Mouse (Mus musculus) neural tube, embryonic 12.5 days (tissue): ENCODE measurements around the gene Chrm4. TPM values are rescaled to one million over a fixed set of nuclear protein-coding genes. Genes with fewer than 3 reads are reported as not detected.
A peak's percentile ranks its signal among the peaks of the same experiment; 100 is the strongest.

ENCODE experiments used
- ATAC-seq: fragments of 200-750 bp; cut with Nextera tagmentation; 2 replicates; pipeline ENCODE4 v1.8.0; 2017; ENCODE audit warnings: low read depth, mild to moderate bottlenecking, moderate TSS enrichment, moderate library complexity; ENCODE audit not compliant: low FRiP score
- H3K27ac ChIP-seq: fragments of 300-500 bp; sonication (generic); 2 replicates; pipeline ENCODE4 v1.5.1; 2016
- H3K27me3 ChIP-seq: fragments of 300-500 bp; sonication (generic); replicated peaks from 2 replicates; pipeline ENCODE4 v1.6.1; 2016; ENCODE audit warnings: mild to moderate bottlenecking
- H3K36me3 ChIP-seq: fragments of 300-500 bp; sonication (generic); 2 replicates; pipeline ENCODE4 v1.6.1; 2016; ENCODE audit warnings: mild to moderate bottlenecking
- H3K4me1 ChIP-seq: fragments of 300-500 bp; sonication (generic); 2 replicates; pipeline ENCODE4 v1.6.1; 2016
- H3K4me2 ChIP-seq: fragments of 300-500 bp; sonication (generic); replicated peaks from 2 replicates; pipeline ENCODE4 v1.6.1; 2016; ENCODE audit warnings: mild to moderate bottlenecking
- H3K4me3 ChIP-seq: fragments of 300-500 bp; sonication (generic); 2 replicates; pipeline ENCODE4 v1.5.1; 2016
- H3K9ac ChIP-seq: fragments of 300-500 bp; sonication (generic); 2 replicates; pipeline ENCODE4 v1.6.1; 2016; ENCODE audit warnings: mild to moderate bottlenecking
- H3K9me3 ChIP-seq: fragments of 300-500 bp; sonication (generic); 2 replicates; pipeline ENCODE4 v1.6.1; 2016; ENCODE audit warnings: mild to moderate bottlenecking
- WGBS: fragments of 180-500 bp; shearing (Covaris S2); methylation state at CpG from one replicate; pipeline ENCODE4 v1.1.7; 2016; 5-methylcytosine and 5-hydroxymethylcytosine counted together
- microRNA-seq: library from miRNA; unstranded; fragments of <30 nt; microRNA quantifications from one replicate; pipeline ENCODE4, GENCODE M21; 2017
- polyA plus RNA-seq: library from polyadenylated mRNA; unstranded; fragments of >200 nt; fragmentation: Nextera tagmentation; extraction: Ambion mirVana; gene quantifications from 2 replicates; pipeline ENCODE4 v1.2.1, GENCODE M21; 2016

Gene Chrm4
- polyA plus RNA-seq, 1 experiment from 2014 or later = 0.96 TPM

GRCm38 (mm10) chr2:91975581-91976541 is 48.8 kb downstream of the Chrm4 start, which contains the start of gene Dgkz:
Gene Dgkz, minus strand, starts transcription at chr2:91975864.
- H3K9me3 ChIP-seq = no peaks in the 10 kb centered on the region
- H3K4me1 ChIP-seq = peaks cover 62% of the 10 kb centered on the region
- H3K4me2 ChIP-seq = peak within 1 kb of the TSS; percentile 67
- WGBS = 2% methylated on average over 79 of the region's 79 CpGs
- H3K36me3 ChIP-seq = no peaks in the 10 kb centered on the region
- ATAC-seq = no peak
- peak within 1 kb of the TSS; percentile 38 for H3K4me3 ChIP-seq
- peaks cover 38% of the 10 kb centered on the region for H3K27me3 ChIP-seq
- H3K27ac ChIP-seq = no peak within 1 kb of the TSS; the same call in 1 of the 2 replicates
- peak within 1 kb of the TSS; percentile 49 for H3K9ac ChIP-seq

- no peak for ATAC-seq
- Histone ChIP-seq H3K9me3 (no peaks in the 10 kb centered on the region), H3K27ac (no peak overlapping the region), H3K4me1 (peaks cover 50% of the 10 kb centered on the region), H3K4me3 (no peak overlapping the region), H3K27me3 (peaks cover 38% of the 10 kb centered on the region), H3K4me2 (no peak overlapping the region), H3K36me3 (no peaks in the 10 kb centered on the region), H3K9ac (no peak overlapping the region)
- 83% methylated on average over 4 of the region's 4 CpGs for WGBS
These were observed 50.9 kb downstream of the Chrm4 start for GRCm38 (mm10) chr2:91977960-91978359.

Small RNA genes lying within 50 kb of the gene (microRNA-seq; reads per million reads assigned to microRNA genes)
- gene Mir6999 = not detected

Other genes with a start within 250 kb of the Chrm4 start
- 33.5 and 36.6 TPM in 2 replicates for gene Atg13, start 216.7 kb upstream of the Chrm4 start, polyA plus RNA-seq
- 22.3 and 24.7 TPM in 2 replicates for gene Harbi1, start 216.4 kb upstream of the Chrm4 start, polyA plus RNA-seq
- gene Ambra1, start 197.1 kb upstream of the Chrm4 start, polyA plus RNA-seq = 23.0 and 23.9 TPM in 2 replicates
- 774 and 775 TPM in 2 replicates for gene Mdk, start 5.0 kb downstream of the Chrm4 start, polyA plus RNA-seq
- gene Gm9821, start 18.5 kb downstream of the Chrm4 start, polyA plus RNA-seq = 0.29 and 0.32 TPM in 2 replicates
- 36.0 and 41.6 TPM in 2 replicates for gene Dgkz, start 48.6 kb downstream of the Chrm4 start, polyA plus RNA-seq
- 1.7 and 2.5 TPM in 2 replicates for gene Creb3l1, start 97.3 kb downstream of the Chrm4 start, polyA plus RNA-seq
- 37.9 and 38.4 TPM in 2 replicates for gene Phf21a, start 165.9 kb downstream of the Chrm4 start, polyA plus RNA-seq